Mouse (Mus musculus): ENCODE measurements at regions not wholly inside any gene's neighbourhood (a gene's known extent, or its start where the extent isn't known, plus 50 kb on each side); places are given as distances from the start of the nearest gene placed in this dataset.

- DNase-seq: no peak
Observed at GRCm38 (mm10) chr1:63977956-63978355, 144.1 kb downstream of the Klf7 start.

GRCm38 (mm10) chr1:63977302-63977888 is 144.7 kb downstream of the Klf7 start:
- DNase-seq: no peak

GRCm38 (mm10) chr1:63976862-63977261 is 145.2 kb downstream of the Klf7 start:
- no peak for DNase-seq

- DNase-seq: no peak
Observed at GRCm38 (mm10) chr1:63967849-63968248, 154.2 kb downstream of the Klf7 start.

DNA sequence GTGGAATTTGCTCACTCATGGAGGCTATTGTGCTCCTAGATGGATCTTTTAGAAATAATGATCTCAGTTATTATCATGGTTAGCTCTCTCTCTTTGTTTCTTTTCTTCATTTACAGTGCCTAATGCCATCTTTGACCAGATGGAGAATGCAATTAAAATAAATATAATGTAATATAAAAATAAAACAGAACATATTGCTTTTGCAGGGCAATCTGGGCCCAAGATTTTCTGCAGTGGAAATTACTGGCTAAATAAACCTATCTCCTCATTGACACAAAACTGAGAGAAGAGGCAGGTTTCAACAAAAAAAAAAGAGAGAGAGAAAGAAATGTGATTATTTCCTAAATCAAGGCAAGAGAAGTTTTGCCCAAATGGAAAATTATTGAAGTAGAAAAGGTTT is 156.6 kb downstream of the Klf7 start:
- DNase-seq: no peak

GRCm38 (mm10) chr1:63964519-63964918 is 157.6 kb downstream of the Klf7 start:
- DNase-seq: no peak

DNA sequence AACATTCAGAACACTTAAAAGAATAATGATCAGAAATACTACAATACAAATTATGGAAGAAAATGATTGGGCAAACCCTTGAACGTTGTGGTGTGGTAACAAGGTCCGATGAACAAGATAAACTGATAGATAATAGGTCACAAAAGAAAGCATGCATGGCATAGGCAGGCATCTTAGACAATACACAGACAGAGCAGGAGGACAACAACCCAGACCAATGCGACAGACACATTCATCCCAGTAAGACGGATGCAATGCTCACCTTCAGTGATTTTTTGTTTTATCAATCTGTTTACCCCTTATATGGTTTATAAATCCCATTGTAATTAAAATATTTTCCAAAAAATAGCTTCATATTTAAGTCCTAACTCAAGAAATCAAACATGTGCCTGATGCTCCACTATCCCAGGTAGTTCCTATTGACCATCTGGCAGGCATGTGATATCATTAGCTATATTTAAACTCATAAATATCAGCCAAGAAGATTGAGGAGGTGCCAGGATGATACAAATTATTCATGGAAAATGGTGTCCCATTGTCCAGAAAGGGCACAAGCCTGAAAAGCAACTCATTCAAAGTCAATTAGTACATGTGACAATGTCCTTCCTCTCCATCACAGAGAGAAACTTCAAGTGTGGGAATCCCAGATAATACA is 166.3 kb downstream of the Klf7 start:
- no peak for DNase-seq

DNA sequence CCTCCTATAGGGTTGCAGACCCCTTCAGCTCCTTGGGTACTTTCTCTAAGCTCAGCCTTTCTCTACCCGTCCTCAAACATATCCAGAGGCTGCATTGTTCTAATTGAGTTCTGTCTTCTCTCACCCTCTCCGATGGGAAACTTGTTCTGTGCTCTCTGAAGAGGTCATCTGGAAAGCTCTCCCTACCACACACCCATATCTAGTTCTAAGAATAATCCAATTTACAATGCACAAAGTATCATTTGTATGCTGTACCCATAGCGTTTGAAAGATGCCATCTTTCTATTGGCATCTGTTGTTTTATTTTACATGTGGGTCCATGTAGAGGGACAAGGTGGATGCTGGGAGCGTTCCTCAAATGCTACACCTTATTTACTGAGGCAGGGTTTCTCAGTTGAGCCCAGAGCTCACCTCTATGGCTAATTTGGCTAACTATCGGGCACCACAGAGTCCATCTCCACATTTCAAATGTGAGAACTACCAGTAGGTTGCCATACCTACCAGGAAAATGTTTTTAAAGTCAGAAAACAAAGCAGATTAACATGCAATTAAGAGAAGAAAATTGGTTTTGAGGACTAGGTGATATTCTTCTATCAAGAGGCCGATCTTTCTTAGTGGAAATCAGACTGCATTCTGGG is 167.1 kb downstream of the Klf7 start:
- no peak for DNase-seq

GRCm38 (mm10) chr1:63954172-63954571 is 167.9 kb downstream of the Klf7 start:
- no peak for DNase-seq

GRCm38 (mm10) chr1:63953229-63953883 is 168.7 kb downstream of the Klf7 start:
- peak; percentile 58 for DNase-seq

DNA sequence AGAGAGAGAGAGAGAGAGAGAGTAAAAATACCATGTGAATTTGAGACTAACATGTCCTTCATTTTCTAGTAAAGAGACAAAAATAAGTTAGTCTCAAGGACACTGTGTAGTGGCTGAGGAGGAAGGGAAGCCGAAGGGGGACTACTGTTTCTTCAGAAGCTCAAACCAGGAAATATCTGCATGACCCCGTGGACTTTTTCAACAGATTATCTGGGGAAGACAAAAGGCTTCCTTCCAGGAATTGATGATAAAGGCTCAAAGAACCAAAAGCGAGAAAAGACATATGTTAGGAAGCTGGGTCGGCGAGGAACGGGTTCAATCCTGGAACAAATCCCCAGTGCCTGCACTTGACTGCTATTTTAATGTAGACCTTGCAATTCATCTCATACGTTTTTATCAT is 170.4 kb downstream of the Klf7 start:
- peak; percentile 16 for DNase-seq

GRCm38 (mm10) chr1:63947278-63947677 is 174.8 kb downstream of the Klf7 start:
- DNase-seq: no peak

DNA sequence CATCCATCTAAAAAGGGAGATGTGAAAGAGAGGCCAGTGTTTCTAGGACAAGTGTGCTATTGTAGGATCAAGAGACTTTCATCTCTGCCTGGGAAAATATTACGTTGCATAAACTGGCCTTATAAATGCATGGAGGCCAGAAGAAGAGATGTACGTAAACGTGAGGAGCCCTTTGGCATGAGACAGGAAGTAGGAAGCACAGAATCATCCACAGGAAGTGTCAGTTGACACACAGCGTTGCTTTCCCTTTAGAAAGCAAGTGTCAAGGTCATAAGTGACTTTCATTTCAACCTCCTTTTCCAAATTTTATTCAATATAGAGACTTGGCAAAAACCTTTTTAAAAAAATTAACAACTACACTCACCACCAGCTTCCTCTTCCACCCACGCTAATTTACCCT is 175.2 kb downstream of the Klf7 start:
- no peak for DNase-seq

- DNase-seq: no peak
Observed at GRCm38 (mm10) chr1:63944786-63945185, 175.7 kb upstream of the 4933402D24Rik start.

DNA sequence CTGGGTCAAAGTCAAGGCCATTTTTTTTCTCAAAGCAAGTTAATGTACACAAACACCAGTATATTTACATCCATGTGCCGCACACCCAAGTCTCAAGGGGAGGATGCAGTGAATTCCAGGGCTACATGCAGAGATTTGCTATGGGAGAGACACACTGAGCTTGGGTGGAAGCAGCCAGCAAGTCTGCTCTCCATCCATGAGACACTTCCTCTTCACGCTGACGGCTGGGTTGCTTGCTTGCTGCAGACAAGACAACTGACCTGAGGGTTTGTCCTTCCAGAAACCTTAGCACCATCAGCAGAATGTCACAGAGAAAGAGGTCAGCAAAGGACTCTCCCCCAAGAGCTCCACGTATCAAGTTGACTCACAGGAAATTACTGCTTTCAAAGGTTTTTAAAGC is 169.3 kb upstream of the 4933402D24Rik start:
- DNase-seq: no peak

DNA sequence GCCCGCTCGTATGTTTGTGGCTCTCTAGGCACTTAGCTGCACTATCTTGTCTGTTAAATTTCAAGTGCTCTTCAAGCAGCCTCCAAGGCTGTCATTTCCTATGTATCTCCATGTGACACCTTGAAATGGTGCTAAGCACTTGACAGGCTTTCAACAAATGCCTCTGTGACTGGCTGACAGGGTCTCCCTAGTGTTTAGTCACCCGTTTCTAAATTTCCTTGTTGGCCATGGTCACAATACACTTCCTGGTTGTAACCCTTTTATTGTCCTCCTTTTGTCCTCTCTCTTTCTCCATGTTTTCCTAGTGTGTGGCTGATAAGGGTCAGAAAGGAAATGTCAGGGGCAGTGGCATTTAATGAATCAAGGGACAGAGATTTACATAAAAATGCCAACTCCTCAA is 168.4 kb upstream of the 4933402D24Rik start:
- no peak for DNase-seq

- no peak for DNase-seq
Observed at GRCm38 (mm10) chr1:63934570-63935280, 165.7 kb upstream of the 4933402D24Rik start.

DNA sequence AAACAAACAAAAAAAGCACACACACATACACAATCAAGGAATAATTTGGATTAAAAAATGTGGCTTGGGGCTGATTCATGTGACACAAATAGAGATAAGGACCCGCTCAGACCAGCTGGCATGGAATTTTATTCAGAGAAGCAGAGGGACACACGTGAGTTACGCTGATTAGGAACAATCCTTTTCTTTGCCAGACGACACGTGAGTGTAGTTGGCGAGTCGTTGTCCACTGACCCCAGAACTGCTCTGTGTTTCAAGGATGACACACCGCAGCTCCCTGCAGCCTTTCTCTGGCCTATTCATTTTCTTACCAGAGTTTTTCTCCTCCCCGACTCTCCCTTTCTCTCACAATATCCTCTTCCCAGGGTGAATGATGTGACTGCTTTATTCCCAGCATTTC is 163.4 kb upstream of the 4933402D24Rik start:
- no peak for DNase-seq

GRCm38 (mm10) chr1:63929362-63930125 is 160.5 kb upstream of the 4933402D24Rik start:
- no peak for DNase-seq

DNA sequence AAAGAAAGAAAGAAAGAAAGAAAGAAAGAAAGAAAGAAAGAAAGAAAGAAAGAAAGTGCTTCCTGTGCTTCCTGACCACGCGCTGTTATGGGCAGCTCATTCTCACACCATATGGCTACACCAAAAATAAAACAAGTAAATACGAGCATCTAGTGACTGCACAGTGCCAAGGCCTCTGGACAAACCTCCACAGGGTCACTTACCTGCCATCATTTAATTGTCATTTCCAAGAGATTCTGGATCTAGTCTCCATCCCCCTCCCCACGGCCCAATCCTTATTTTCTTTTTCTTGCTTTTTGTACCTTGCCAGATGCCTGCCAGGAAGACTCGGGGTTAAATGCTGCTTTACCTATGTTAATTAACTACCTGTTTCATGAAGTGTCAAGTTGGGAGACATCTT is 159.8 kb upstream of the 4933402D24Rik start:
- no peak for DNase-seq

DNA sequence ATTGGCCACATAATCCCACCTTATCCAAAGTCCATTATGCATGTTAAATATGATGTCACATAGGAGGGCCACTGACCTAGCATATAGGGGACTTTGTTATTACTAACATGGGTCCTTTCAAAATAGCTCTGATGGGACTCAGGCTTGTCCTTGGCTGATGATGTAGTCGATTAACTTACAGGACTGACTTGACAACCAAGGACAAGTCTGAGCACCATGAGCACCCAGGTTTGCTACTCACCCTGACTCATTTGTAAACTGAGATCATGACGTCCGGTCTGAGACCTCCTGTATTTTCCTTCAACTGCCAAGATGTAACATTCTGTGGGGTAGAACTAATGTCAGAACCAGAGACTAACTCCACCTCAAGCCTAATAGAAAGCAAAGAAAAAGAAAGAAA is 159.3 kb upstream of the 4933402D24Rik start:
- DNase-seq: no peak

GRCm38 (mm10) chr1:63920181-63920933 is 151.3 kb upstream of the 4933402D24Rik start:
- no peak for DNase-seq

Data from kidney, adult 9 months (tissue).